Mouse (Mus musculus) neural tube, embryonic 14.5 days (tissue): Measurements from ENCODE around the gene Cdk14. TPM values are rescaled to one million over a fixed set of nuclear protein-coding genes. Genes with fewer than 3 reads are reported as not detected.

Experiments
- ATAC-seq: fragments of 200-750 bp; cut with Nextera tagmentation; 2 replicates; pipeline ENCODE4 v1.8.0; 2017; ENCODE audit warnings: low read depth, mild to moderate bottlenecking, moderate TSS enrichment, moderate library complexity
- H3K27ac ChIP-seq: fragments of 300-500 bp; sonication (generic); 2 replicates; pipeline ENCODE4 v1.5.1; 2014; ENCODE audit warnings: low read depth, mild to moderate bottlenecking, control low read depth, low read length, moderate library complexity, mixed read lengths
- H3K27me3 ChIP-seq: fragments of 300-500 bp; sonication (generic); 2 replicates; pipeline ENCODE4 v1.6.1; 2014; ENCODE audit warnings: low read length; ENCODE audit not compliant: control insufficient read depth, insufficient read depth
- H3K36me3 ChIP-seq: fragments of 300-500 bp; sonication (generic); 2 replicates; pipeline ENCODE4 v1.6.1; 2014; ENCODE audit warnings: low read length, mixed read lengths; ENCODE audit not compliant: control insufficient read depth, insufficient read depth
- H3K4me1 ChIP-seq: fragments of 300-500 bp; sonication (generic); 2 replicates; pipeline ENCODE4 v1.6.1; 2014; ENCODE audit warnings: low read length; ENCODE audit not compliant: control insufficient read depth, insufficient read depth
- H3K4me2 ChIP-seq: fragments of 300-500 bp; sonication (generic); 2 replicates; pipeline ENCODE4 v1.6.1; 2014; ENCODE audit warnings: mild to moderate bottlenecking, low read depth, low read length, control low read depth
- H3K4me3 ChIP-seq: fragments of 300-500 bp; sonication (generic); 2 replicates; pipeline ENCODE4 v1.5.1; 2014; ENCODE audit warnings: low read depth, low read length, control low read depth, mixed read lengths
- H3K9ac ChIP-seq: fragments of 300-500 bp; sonication (generic); replicated peaks from 2 replicates; pipeline ENCODE4 v1.6.1; 2014; ENCODE audit warnings: low read depth, mild to moderate bottlenecking, control low read depth, low read length, mixed read lengths
- H3K9me3 ChIP-seq: fragments of 300-500 bp; sonication (generic); 2 replicates; pipeline ENCODE4 v1.6.1; 2016; ENCODE audit warnings: low read length; ENCODE audit not compliant: control insufficient read depth
- WGBS: fragments of 180-500 bp; shearing (Covaris S2); extraction: QIAGEN DNeasy Blood & Tissue Kit; methylation state at CpG from one replicate; pipeline ENCODE4 v1.1.7; 2014; 5-methylcytosine and 5-hydroxymethylcytosine counted together
- polyA plus RNA-seq: library from polyadenylated mRNA; unstranded; fragments of >200 nt; fragmentation: Nextera tagmentation; extraction: Ambion mirVana; gene quantifications from 2 replicates; pipeline ENCODE4 v1.2.1, GENCODE M21; 2014

Cdk14 gene
- polyA plus RNA-seq, 1 experiment from 2014 or later, result 53.5 TPM

GRCm38 (mm10) chr5:4853503-4853902 is 566.6 kb downstream of the Cdk14 start:
- H3K9ac ChIP-seq, result no peak overlapping the region
- no peak overlapping the region for H3K4me3 ChIP-seq
- H3K27me3 ChIP-seq, result no peaks in the 10 kb centered on the region
- H3K4me1 ChIP-seq, result no peaks in the 10 kb centered on the region
- H3K36me3 ChIP-seq, result no peaks in the 10 kb centered on the region
- no peak overlapping the region for H3K4me2 ChIP-seq
- H3K9me3 ChIP-seq, result no peaks in the 10 kb centered on the region
- no peak for ATAC-seq
- 98% methylated on average over 2 of the region's 2 CpGs for WGBS
- H3K27ac ChIP-seq, result no peak overlapping the region

GRCm38 (mm10) chr5:4852711-4853320 is 567.3 kb downstream of the Cdk14 start:
- no peaks in the 10 kb centered on the region for H3K27me3 ChIP-seq
- 82% methylated on average over 6 of the region's 6 CpGs for WGBS
- H3K4me1 ChIP-seq, result no peaks in the 10 kb centered on the region
- no peaks in the 10 kb centered on the region for H3K9me3 ChIP-seq
- H3K4me3 ChIP-seq, result no peak overlapping the region
- H3K27ac ChIP-seq, result no peak overlapping the region
- no peak overlapping the region for H3K9ac ChIP-seq
- ATAC-seq, result no peak
- no peak overlapping the region for H3K4me2 ChIP-seq
- H3K36me3 ChIP-seq, result no peaks in the 10 kb centered on the region

- no peak overlapping the region for H3K9ac ChIP-seq
- no peaks in the 10 kb centered on the region for H3K27me3 ChIP-seq
- no peak overlapping the region for H3K4me3 ChIP-seq
- 85% methylated on average over 9 of the region's 9 CpGs for WGBS
- ATAC-seq, result no peak
- no peaks in the 10 kb centered on the region for H3K9me3 ChIP-seq
- H3K27ac ChIP-seq, result no peak overlapping the region
- H3K4me2 ChIP-seq, result no peak overlapping the region
- H3K4me1 ChIP-seq, result no peaks in the 10 kb centered on the region
- H3K36me3 ChIP-seq, result no peaks in the 10 kb centered on the region
Observed at GRCm38 (mm10) chr5:4851934-4852710, 568.0 kb downstream of the Cdk14 start.

- Histone ChIP-seq H3K9ac (no peak overlapping the region), H3K4me3 (no peak overlapping the region), H3K27me3 (no peaks in the 10 kb centered on the region), H3K4me2 (no peak overlapping the region), H3K4me1 (no peaks in the 10 kb centered on the region), H3K9me3 (no peaks in the 10 kb centered on the region), H3K27ac (no peak overlapping the region), H3K36me3 (no peaks in the 10 kb centered on the region)
- ATAC-seq, result peak; percentile 44; the same call in 1 of the 2 replicates
- 94% methylated on average over 4 of the region's 4 CpGs for WGBS
Observed at GRCm38 (mm10) chr5:4851245-4851933, 568.7 kb downstream of the Cdk14 start.

- H3K27ac ChIP-seq, result no peak overlapping the region
- H3K9me3 ChIP-seq, result no peaks in the 10 kb centered on the region
- peak; percentile 78 for ATAC-seq
- no peak overlapping the region for H3K4me2 ChIP-seq
- H3K4me1 ChIP-seq, result peaks cover 6% of the 10 kb centered on the region; the same call in 1 of the 2 replicates
- no peaks in the 10 kb centered on the region for H3K36me3 ChIP-seq
- no peak overlapping the region for H3K4me3 ChIP-seq
- WGBS, result 10% methylated on average over 13 of the region's 13 CpGs
- peaks cover 9% of the 10 kb centered on the region for H3K27me3 ChIP-seq
- H3K9ac ChIP-seq, result no peak overlapping the region
Observed at GRCm38 (mm10) chr5:4834819-4835480, 585.2 kb downstream of the Cdk14 start.

GRCm38 (mm10) chr5:4833940-4834339 is 586.2 kb downstream of the Cdk14 start:
- Histone ChIP-seq H3K9me3 (no peaks in the 10 kb centered on the region), H3K4me2 (no peak overlapping the region), H3K27ac (no peak overlapping the region), H3K9ac (no peak overlapping the region), H3K27me3 (peaks cover 5% of the 10 kb centered on the region; the same call in 1 of the 2 replicates), H3K4me1 (peaks cover 6% of the 10 kb centered on the region; the same call in 1 of the 2 replicates), H3K4me3 (no peak overlapping the region), H3K36me3 (no peaks in the 10 kb centered on the region)
- ATAC-seq, result no peak
- 9% methylated on average over 11 of the region's 11 CpGs for WGBS

- Histone ChIP-seq H3K4me1 (peaks cover 3% of the 10 kb centered on the region; the same call in 1 of the 2 replicates), H3K36me3 (no peaks in the 10 kb centered on the region), H3K9me3 (no peaks in the 10 kb centered on the region), H3K9ac (no peak overlapping the region), H3K27me3 (peaks cover 3% of the 10 kb centered on the region; the same call in 1 of the 2 replicates), H3K27ac (no peak overlapping the region), H3K4me2 (no peak overlapping the region), H3K4me3 (no peak overlapping the region)
- WGBS, result 95% methylated on average over 2 of the region's 2 CpGs
- no peak for ATAC-seq
Observed at GRCm38 (mm10) chr5:4826886-4827285, 593.2 kb downstream of the Cdk14 start.

GRCm38 (mm10) chr5:4825951-4826350 is 594.2 kb downstream of the Cdk14 start:
- WGBS, result 71% methylated on average over 7 of the region's 7 CpGs

More at GRCm38 (mm10) chr5:4825951-4826350, 594.2 kb downstream of the Cdk14 start:
- H3K9ac ChIP-seq, result no peak overlapping the region
- H3K27ac ChIP-seq, result no peak overlapping the region
- H3K4me3 ChIP-seq, result no peak overlapping the region
- no peak for ATAC-seq
- no peak overlapping the region for H3K4me2 ChIP-seq
- H3K9me3 ChIP-seq, result no peaks in the 10 kb centered on the region
- no peaks in the 10 kb centered on the region for H3K36me3 ChIP-seq
- H3K4me1 ChIP-seq, result peaks cover 8% of the 10 kb centered on the region; the same call in 1 of the 2 replicates
- peaks cover 2% of the 10 kb centered on the region; the same call in 1 of the 2 replicates for H3K27me3 ChIP-seq
